Mouse (Mus musculus) liver, postnatal 0 days (tissue): ENCODE data around the gene Scrt2. TPM values are rescaled to one million over a fixed set of nuclear protein-coding genes. Genes with fewer than 3 reads are reported as not detected.

ENCODE experiments used
- ATAC-seq: fragments of 200-750 bp; cut with Nextera tagmentation; 2 replicates; pipeline ENCODE4 v1.8.0; 2017; ENCODE audit warnings: mild to moderate bottlenecking, moderate library complexity
- DNase-seq: peaks from one replicate; pipeline ENCODE4 v3.0.0-alpha.2; 2016
- H3K27ac ChIP-seq: fragments of 300-500 bp; sonication (generic); 2 replicates; pipeline ENCODE4 v1.5.1; 2014; ENCODE audit warnings: antibody characterized with exemption, moderate library complexity, mild to moderate bottlenecking, low read depth
- H3K27me3 ChIP-seq: fragments of 300-500 bp; sonication (generic); 2 replicates; pipeline ENCODE4 v1.6.1; 2014; ENCODE audit warnings: low read length, control low read depth, mixed read lengths; ENCODE audit not compliant: insufficient read depth
- H3K36me3 ChIP-seq: fragments of 300-500 bp; sonication (generic); replicated peaks from 2 replicates; pipeline ENCODE4 v1.6.1; 2014; ENCODE audit warnings: mild to moderate bottlenecking, control low read depth, low read length, moderate library complexity, mixed read lengths; ENCODE audit not compliant: insufficient read depth
- H3K4me1 ChIP-seq: fragments of 300-500 bp; sonication (generic); 2 replicates; pipeline ENCODE4 v1.6.1; 2014; ENCODE audit warnings: antibody characterized with exemption, mild to moderate bottlenecking, control low read depth; ENCODE audit not compliant: insufficient read depth
- H3K4me2 ChIP-seq: fragments of 300-500 bp; sonication (generic); 2 replicates; pipeline ENCODE4 v1.6.1; 2014; ENCODE audit warnings: low read depth, mild to moderate bottlenecking, low read length, moderate library complexity, mixed read lengths
- H3K4me3 ChIP-seq: fragments of 300-500 bp; sonication (generic); 2 replicates; pipeline ENCODE4 v1.5.1; 2014; ENCODE audit warnings: low read depth, low read length
- H3K9ac ChIP-seq: fragments of 300-500 bp; sonication (generic); replicated peaks from 2 replicates; pipeline ENCODE4 v1.6.1; 2014; ENCODE audit warnings: mild to moderate bottlenecking, moderate library complexity
- H3K9me3 ChIP-seq: fragments of 300-500 bp; sonication (generic); 2 replicates; pipeline ENCODE4 v1.6.1; 2016; ENCODE audit warnings: mild to moderate bottlenecking, control low read depth, low read length, mixed read lengths
- CTCF ChIP-seq: sonication (generic); IDR thresholded peaks from 2 replicates; pipeline ENCODE4 v1.5.1; 2016; ENCODE audit warnings: antibody characterized with exemption, low read depth
- EP300 ChIP-seq: IDR thresholded peaks from 2 replicates; pipeline ENCODE4 v1.6.1; 2016; ENCODE audit warnings: antibody characterized with exemption, low read depth, mild to moderate bottlenecking
- WGBS: fragments of 180-500 bp; shearing (Covaris S2); extraction: QIAGEN DNeasy Blood & Tissue Kit; methylation state at CpG from one replicate; pipeline ENCODE4 v1.1.7; 2014; ENCODE audit not compliant: insufficient replicate concordance; 5-methylcytosine and 5-hydroxymethylcytosine counted together
- polyA plus RNA-seq: library from polyadenylated mRNA; unstranded; fragments of >200 nt; fragmentation: Nextera tagmentation; extraction: Ambion mirVana; gene quantifications from 2 replicates; pipeline ENCODE4 v1.2.1, GENCODE M21; 2015

Gene Scrt2
- polyA plus RNA-seq, 1 experiment from 2014 or later: not detected

GRCm38 (mm10) chr2:152109386-152109785 is 28.1 kb downstream of the Scrt2 start:
- 79% methylated on average over 5 of the region's 5 CpGs for WGBS
- H3K9ac ChIP-seq: no peak overlapping the region
- H3K4me3 ChIP-seq: no peak overlapping the region
- H3K4me1 ChIP-seq: peaks cover 10% of the 10 kb centered on the region; the same call in 1 of the 2 replicates
- ATAC-seq (no peak), DNase-seq (no peak)
- H3K9me3 ChIP-seq: no peaks in the 10 kb centered on the region
- no peak overlapping the region for H3K4me2 ChIP-seq
- TF ChIP-seq EP300 (no peak), CTCF (no peak)
- no peak overlapping the region for H3K27ac ChIP-seq
- no peaks in the 10 kb centered on the region for H3K36me3 ChIP-seq
- H3K27me3 ChIP-seq: no peaks in the 10 kb centered on the region

- no peak overlapping the region for H3K9ac ChIP-seq
- H3K9me3 ChIP-seq: no peaks in the 10 kb centered on the region
- no peaks in the 10 kb centered on the region for H3K36me3 ChIP-seq
- no peak overlapping the region for H3K4me3 ChIP-seq
- H3K27me3 ChIP-seq: peaks cover 11% of the 10 kb centered on the region; the same call in 1 of the 2 replicates
- 49% methylated on average over 2 of the region's 2 CpGs for WGBS
- no peak for ATAC-seq
- TF ChIP-seq EP300: no peak
- TF ChIP-seq CTCF: no peak
- no peak for DNase-seq
- no peak overlapping the region for H3K27ac ChIP-seq
- no peak overlapping the region for H3K4me2 ChIP-seq
- H3K4me1 ChIP-seq: peaks cover 4% of the 10 kb centered on the region; the same call in 1 of the 2 replicates
These were observed 30.0 kb downstream of the Scrt2 start for GRCm38 (mm10) chr2:152111311-152111710.

- no peak overlapping the region for H3K4me2 ChIP-seq
- H3K27ac ChIP-seq: no peak overlapping the region
- ATAC-seq: peak; percentile 88
- no peaks in the 10 kb centered on the region for H3K36me3 ChIP-seq
- no peaks in the 10 kb centered on the region for H3K4me1 ChIP-seq
- 9% methylated on average over 7 of the region's 7 CpGs for WGBS
- peak; percentile 91 for DNase-seq
- peaks cover 11% of the 10 kb centered on the region; the same call in 1 of the 2 replicates for H3K27me3 ChIP-seq
- H3K9ac ChIP-seq: no peak overlapping the region
- H3K9me3 ChIP-seq: no peaks in the 10 kb centered on the region
- no peak overlapping the region for H3K4me3 ChIP-seq
- no peak for TF ChIP-seq EP300
- TF ChIP-seq CTCF: peak; percentile 100
These were observed 30.6 kb downstream of the Scrt2 start for GRCm38 (mm10) chr2:152111920-152112319.

- DNase-seq: no peak
- no peaks in the 10 kb centered on the region for H3K4me1 ChIP-seq
- no peaks in the 10 kb centered on the region for H3K9me3 ChIP-seq
- no peaks in the 10 kb centered on the region for H3K36me3 ChIP-seq
- 73% methylated on average over 5 of the region's 5 CpGs for WGBS
- no peak overlapping the region for H3K27ac ChIP-seq
- no peak overlapping the region for H3K4me3 ChIP-seq
- H3K9ac ChIP-seq: no peak overlapping the region
- TF ChIP-seq EP300 (no peak), CTCF (no peak)
- no peak for ATAC-seq
- peaks cover 11% of the 10 kb centered on the region; the same call in 1 of the 2 replicates for H3K27me3 ChIP-seq
- H3K4me2 ChIP-seq: no peak overlapping the region
These were observed 31.2 kb downstream of the Scrt2 start for GRCm38 (mm10) chr2:152112490-152112889.

- no peak overlapping the region for H3K27ac ChIP-seq
- peaks cover 11% of the 10 kb centered on the region; the same call in 1 of the 2 replicates for H3K27me3 ChIP-seq
- no peak overlapping the region for H3K9ac ChIP-seq
- ATAC-seq: no peak
- H3K4me2 ChIP-seq: no peak overlapping the region
- no peak for TF ChIP-seq EP300
- TF ChIP-seq CTCF: no peak
- no peaks in the 10 kb centered on the region for H3K4me1 ChIP-seq
- DNase-seq: no peak
- 31% methylated on average over 10 of the region's 10 CpGs for WGBS
- no peaks in the 10 kb centered on the region for H3K36me3 ChIP-seq
- no peaks in the 10 kb centered on the region for H3K9me3 ChIP-seq
- no peak overlapping the region for H3K4me3 ChIP-seq
These were observed 31.6 kb downstream of the Scrt2 start for GRCm38 (mm10) chr2:152112970-152113369.

- TF ChIP-seq EP300: no peak
- TF ChIP-seq CTCF: no peak
- Histone ChIP-seq H3K9ac (no peak overlapping the region), H3K4me2 (peak overlapping the region; percentile 26; the same call in 1 of the 2 replicates), H3K27ac (no peak overlapping the region), H3K4me3 (no peak overlapping the region), H3K27me3 (peaks cover 11% of the 10 kb centered on the region; the same call in 1 of the 2 replicates), H3K4me1 (no peaks in the 10 kb centered on the region), H3K9me3 (no peaks in the 10 kb centered on the region), H3K36me3 (no peaks in the 10 kb centered on the region)
- ATAC-seq (no peak), DNase-seq (no peak)
- 26% methylated on average over 36 of the region's 36 CpGs for WGBS
These were observed 33.0 kb downstream of the Scrt2 start for GRCm38 (mm10) chr2:152114057-152114975.
